Mouse (Mus musculus) 416B (cell line): ENCODE data around the gene Zfp775.

Experiments
- DNase-seq: peaks from one replicate; pipeline ENCODE4 v3.0.0; 2011; ENCODE audit warnings: low read depth

Gene Zfp775

DNA sequence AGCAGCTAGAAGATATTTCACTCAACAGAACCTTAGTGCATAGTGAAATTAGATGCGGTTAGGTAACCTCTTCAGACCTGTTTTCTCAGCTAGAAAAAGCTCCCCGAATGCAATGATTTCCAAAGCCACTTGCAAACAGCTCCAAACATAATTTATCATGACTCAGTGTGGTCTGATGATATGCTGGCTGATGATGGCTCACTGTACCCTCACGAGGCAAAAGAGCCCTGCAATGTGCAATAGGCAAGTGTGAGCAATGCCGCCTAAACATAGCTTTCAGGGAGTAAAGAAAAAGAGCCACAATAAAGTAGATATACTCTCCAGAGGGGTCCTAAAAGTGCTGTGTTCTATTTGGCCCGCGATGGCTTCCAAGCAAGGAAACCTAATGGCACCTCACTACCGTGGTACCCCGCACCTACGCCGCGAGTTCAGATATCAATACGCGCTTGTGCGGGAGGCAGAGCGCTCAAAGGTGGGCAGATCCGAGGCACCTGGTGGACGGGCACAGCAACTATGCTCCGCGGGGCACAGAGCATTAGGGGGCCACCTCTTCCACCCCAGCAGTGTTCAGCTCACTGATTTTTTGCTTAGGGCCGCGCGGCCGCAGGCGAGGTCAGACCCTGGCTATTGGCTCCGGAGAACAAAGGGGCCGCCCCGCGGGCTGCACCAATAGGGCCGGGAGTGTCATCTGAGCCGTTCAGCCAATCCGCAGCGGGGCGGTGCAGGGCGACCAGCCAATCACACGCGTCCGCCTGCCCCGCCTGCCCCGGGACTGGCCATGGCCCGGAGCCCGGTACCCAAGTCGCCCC lies at the start of gene Zfp775:
Gene Zfp775, plus strand, starts transcription at position 793 of the 809 bp plus-strand sequence.
- DNase-seq = peak; percentile 78

- DNase-seq = peak; percentile 94
These were observed 48.9 kb upstream of the Zfp775 start for GRCm38 (mm10) chr6:48552918-48553317.

- no peak for DNase-seq
These were observed 48.0 kb upstream of the Zfp775 start for GRCm38 (mm10) chr6:48553819-48554218.

DNA sequence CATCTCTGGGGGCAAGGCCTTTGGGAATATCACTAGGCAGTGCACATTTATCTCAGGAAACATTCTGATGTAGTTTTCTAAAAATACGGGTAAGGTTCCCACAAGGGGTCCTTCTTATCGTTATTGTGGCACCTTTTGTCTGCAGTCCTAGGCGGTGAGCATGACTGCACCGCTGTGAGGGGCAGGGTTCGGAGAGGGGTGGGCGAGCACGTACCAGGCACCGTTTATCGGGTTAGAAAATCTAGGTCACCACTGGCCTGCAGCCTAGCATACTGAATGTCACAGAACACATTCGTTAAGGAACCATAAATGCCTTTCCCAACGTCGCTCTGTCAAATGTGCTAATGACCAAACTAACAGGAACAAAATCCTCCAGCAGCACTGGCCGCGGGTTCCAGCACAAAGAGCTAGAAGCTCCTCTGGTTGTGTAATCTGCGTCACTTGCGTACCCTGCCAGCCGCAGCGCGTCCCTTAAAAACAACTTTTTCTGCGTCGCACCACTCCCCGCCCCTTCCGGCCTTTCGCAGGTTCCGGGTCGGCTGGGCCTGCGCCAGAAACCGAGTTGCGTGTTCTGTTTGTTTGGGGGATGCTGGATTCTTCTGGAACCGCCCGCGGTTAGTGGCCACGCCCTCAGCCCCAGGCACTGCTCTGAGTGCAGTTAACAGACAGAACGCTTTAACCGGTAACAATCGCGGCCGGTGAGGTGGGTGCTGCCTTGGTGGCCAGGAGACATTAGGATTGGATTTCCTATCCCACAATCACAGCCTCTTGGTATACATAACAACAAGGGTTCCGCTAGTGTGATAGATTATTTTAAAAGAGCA lies 47.4 kb upstream of the Zfp775 start, which contains the start of gene Lrrc61:
Gene Lrrc61, plus strand, starts transcription at position 517 of the 824 bp plus-strand sequence.
- DNase-seq = peak; percentile 96

- peak; percentile 84 for DNase-seq
These were observed 46.6 kb upstream of the Zfp775 start for GRCm38 (mm10) chr6:48555104-48555890.

DNA sequence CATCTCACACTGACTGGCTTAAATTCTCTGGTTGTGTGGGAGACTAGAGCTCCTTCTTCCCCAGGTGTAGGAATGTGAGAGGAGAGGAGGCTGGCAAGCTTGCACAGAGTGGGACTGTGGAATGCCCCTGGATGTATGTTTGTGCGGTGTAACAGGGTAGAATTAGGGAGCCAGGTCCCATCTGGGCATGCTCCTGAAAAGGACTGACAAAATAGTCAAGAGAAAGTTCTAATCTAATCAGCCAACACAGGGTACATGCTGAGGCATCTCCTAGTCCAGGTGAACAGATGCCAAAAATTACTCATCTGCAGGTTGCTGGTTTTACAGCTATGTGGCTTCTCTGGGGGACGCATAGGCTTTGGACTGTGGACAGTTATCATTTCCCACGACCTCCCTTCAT lies 45.9 kb upstream of the Zfp775 start:
- no peak for DNase-seq

DNA sequence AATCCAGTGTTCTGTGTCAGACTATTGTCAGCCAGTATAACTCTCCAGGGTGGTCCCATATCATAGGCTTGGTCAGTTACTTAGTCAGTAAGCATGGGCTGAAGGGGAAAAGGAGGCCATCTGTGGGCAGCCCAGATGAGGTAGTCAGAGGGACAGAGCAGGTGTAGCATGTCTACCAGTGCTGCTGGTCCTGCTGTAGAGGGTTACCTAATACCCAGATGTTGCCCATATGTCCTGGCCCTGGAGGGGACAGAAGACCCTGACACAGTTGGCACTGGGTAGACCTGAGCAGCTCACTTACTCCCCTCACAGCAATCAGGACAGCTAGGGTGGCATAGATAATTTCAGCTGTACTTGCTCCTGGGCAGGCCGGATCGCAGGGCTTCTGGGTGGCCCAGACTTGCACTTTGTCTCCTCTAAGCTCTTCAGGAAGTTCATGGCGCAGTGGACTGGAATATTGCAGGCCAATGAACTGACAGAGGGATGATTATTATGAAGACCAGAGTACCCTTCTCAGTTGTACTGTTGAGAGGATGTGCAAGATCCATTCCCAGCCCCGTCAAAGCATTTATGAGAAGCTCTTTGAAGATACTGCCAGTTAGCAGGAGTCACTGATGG lies 36.1 kb upstream of the Zfp775 start:
- DNase-seq = no peak

DNA sequence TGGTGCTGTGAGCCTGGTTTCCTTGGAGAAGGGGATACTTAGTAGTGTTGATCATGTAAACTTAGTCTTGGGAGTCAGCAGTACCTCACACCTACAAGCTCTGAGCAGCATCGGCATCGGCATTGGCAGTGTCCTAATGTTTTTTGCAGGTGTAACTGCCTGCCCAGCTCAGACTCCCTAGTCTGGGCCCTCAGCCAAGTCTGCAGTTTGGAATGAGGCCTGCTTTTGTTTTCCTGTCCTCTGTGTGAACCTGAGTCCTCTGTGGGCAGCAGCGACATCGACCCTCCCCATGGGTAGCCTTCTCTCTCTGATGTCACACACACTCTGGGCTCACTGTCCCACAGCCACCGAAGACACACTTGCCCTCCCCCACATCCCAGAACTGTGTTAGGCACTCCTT lies 35.6 kb upstream of the Zfp775 start:
- no peak for DNase-seq

- no peak for DNase-seq
These were observed 33.6 kb upstream of the Zfp775 start for GRCm38 (mm10) chr6:48568036-48568984.

- DNase-seq = no peak
These were observed 32.6 kb upstream of the Zfp775 start for GRCm38 (mm10) chr6:48569065-48569807.

GRCm38 (mm10) chr6:48572014-48572413 lies 29.8 kb upstream of the Zfp775 start:
- no peak for DNase-seq

- DNase-seq = no peak
These were observed 29.2 kb upstream of the Zfp775 start, which contains the start of gene Rarres2 for GRCm38 (mm10) chr6:48572572-48573061. Gene Rarres2, minus strand, starts transcription at chr6:48572789.

- DNase-seq = no peak
These were observed 28.6 kb upstream of the Zfp775 start for GRCm38 (mm10) chr6:48573280-48573679.

DNA sequence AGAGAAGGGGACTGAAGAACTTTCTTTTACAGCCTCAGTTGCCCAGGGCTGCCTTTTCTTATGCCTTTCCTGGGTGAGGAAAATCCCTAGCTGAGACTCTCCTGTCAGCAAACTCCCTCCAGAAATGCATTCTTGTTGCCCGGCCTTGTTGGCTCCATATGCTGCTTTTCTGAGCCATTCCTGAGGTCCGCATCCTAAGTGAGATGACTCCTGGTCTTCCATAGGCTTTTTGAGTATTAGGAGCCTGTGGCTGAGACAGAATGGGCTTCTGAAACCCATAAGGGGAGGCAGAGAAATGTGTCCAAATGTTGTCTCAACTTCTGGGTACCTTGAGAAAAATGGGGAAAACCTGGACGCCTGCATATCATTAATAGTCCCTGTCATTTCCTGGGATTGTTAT lies 27.9 kb upstream of the Zfp775 start:
- DNase-seq = no peak

DNA sequence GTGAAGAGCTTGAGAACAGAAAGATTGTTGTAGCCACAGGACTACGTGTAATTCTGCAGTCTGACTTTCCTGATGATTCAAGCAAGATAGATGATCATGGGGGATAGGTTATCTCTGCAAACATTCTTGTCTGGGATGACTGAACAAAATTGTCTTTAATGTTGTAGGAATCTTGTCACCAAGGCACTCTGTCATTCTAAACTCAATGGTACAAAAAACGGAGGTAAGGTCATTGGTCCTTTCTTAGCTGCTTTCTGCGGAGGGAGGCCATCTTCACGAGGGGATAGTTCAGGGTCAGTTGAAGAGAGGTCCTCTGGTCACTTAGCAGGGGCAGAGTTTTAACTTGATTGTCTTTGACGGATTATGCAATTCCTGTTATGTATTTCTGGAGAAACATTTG lies 23.1 kb upstream of the Zfp775 start:
- DNase-seq = no peak

DNA sequence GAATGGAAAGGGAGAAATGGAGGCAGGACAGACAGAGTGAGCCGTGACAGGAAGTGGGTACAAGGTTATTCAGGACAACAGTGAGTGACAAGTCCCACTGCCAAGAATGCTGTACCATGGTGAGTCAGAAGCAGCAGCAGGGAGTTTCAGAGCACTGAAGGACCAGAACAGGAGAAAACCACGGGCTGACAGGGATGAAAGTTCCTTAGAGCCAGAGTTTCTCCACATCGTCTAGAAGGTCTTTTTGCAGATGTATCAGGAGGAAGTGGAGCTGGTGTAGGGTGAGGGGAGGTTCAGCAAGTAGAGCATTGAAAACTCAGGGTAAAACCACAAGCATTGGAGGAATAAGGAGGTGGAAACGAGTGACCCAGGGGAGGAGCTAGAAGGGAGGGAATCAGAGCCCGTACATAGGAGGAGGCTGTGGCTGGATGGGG lies 22.6 kb upstream of the Zfp775 start:
- DNase-seq = peak; percentile 57

DNA sequence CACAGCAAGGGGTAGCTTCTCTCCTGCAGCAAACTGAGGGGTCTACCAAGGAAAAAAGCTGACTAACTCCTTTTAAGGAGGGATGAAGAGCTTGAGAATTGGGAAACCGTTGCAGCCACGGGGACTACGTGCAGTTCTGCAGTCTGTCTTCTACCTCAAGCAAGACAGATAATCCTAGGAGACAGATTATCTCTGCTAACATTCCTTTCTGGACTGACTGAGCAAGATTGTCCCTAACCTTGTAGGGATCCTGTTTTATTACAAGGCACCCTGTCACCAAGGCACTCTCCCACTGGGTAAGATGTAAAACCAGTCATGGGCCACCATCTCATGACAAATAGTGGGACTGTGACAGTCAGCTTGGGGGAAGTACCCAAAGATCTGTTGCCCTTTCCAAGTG lies 20.6 kb upstream of the Zfp775 start:
- DNase-seq = no peak

DNA sequence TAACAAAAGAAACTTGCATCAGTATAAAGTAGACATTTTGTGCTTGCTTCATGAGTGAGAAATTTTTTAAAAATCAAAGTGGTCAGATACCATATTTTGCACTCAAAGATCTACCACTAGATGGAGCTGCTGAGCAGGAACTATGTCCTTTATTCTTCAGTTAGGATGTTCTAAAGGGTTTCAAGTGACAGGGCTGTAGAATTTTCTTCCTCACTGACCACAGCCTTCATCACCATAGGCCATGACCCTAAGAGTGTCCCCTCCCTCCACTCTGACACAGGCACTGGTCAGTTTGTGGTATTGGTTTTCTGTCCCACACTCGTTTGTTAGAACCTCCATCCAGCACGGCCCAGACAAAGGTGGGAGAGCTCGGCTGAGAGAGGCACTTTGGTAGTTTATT lies 19.8 kb upstream of the Zfp775 start:
- DNase-seq = peak; percentile 88

DNA sequence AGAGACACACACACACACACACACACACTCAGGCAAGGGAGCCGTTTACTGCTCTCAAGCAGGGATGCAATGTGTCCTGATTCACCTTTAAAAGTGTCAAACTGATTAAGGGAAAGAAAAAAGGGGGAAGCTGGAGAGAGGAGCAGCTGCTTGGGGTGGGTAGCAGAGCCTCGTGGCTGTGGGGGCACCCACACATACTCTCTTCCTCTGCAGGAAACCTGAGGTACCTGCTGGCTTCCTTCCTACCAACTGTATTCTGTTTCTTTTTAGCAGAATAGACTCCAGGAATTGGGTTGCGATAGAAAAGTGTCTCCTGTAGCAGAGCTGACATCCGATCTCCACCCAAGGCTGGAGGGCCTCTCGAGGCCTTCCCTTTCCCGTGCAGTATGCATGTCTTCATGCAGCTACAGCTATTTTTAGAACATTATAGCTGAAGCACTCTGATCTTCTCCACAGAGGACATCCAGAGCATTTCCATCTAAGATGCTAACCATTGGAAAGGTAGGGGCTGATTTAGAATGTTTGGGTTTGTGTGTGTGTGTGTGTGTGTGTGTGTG lies 12.6 kb upstream of the Zfp775 start, which contains the start of gene Gm45021:
Gene Gm45021, plus strand, starts transcription at position 417 of the 557 bp plus-strand sequence.
- peak; percentile 70 for DNase-seq
